Mouse (Mus musculus) brain, embryonic 14.5 days (tissue): ENCODE data around the gene Zfp37.
"Not testable (repeated sequence)": the region's sequence is repeated elsewhere in the genome, so short reads cannot be mapped to it uniquely, and the experiment has no call there.

ENCODE experiments used
- CTCF ChIP-seq: fragments of 200-500 bp; IDR thresholded peaks from 2 replicates; pipeline ENCODE4 v1.5.1; 2012; ENCODE audit warnings: inconsistent platforms, mild to moderate bottlenecking, moderate library complexity, borderline replicate concordance; ENCODE audit not compliant: insufficient read depth, insufficient read length; ENCODE audit errors: extremely low read depth
- POLR2A ChIP-seq: fragments of 200-500 bp; IDR thresholded peaks from 2 replicates; pipeline ENCODE4 v1.6.1; 2012; ENCODE audit warnings: mild to moderate bottlenecking, inconsistent platforms, borderline replicate concordance; ENCODE audit not compliant: poor library complexity, insufficient read depth, insufficient read length, severe bottlenecking; ENCODE audit errors: extremely low read depth

GRCm38 (mm10) chr4:62167636-62168035, 63.2 kb downstream of the Zfp37 start:
- TF ChIP-seq CTCF, POLR2A: not testable (repeated sequence)
